Mouse (Mus musculus): Measurements from ENCODE around the gene Rufy1. TPM values are rescaled to one million over a fixed set of nuclear protein-coding genes. Genes with fewer than 3 reads are reported as not detected.
A peak's percentile ranks its signal among the peaks of the same experiment; 100 is the strongest.

Gene Rufy1
- polyA plus RNA-seq, 1 experiment: 13.9 TPM

GRCm38 (mm10) chr11:50431134-50432068, 476 bp upstream of the Rufy1 start:
- Histone ChIP-seq H3K36me3 (ENCODE audit: control insufficient read depth, insufficient read depth) (no peaks in the 10 kb centered on the region), H3ac (ENCODE audit: control insufficient read depth, insufficient read length) (peak overlapping the region; percentile 93), H3K4me3 (peak overlapping the region; percentile 50), H3K4me2 (ENCODE audit: low read depth) (peak overlapping the region; percentile 82), H3K79me2 (ENCODE audit: control insufficient read depth, insufficient read depth) (no peaks in the 10 kb centered on the region), H3K27me3 (ENCODE audit: control insufficient read depth, insufficient read depth, insufficient read length) (no peaks in the 10 kb centered on the region)
- TF ChIP-seq TCF12 (IDR thresholded peaks at IDR 0.05; ENCODE audit: insufficient read depth, poor library complexity, severe bottlenecking) (no peak), USF1 (IDR thresholded peaks at IDR 0.05; ENCODE audit: low read depth) (peak; percentile 92), POLR2AphosphoS2 (IDR thresholded peaks at IDR 0.05; ENCODE audit: insufficient read length, low read depth) (no peak), E2F4 (IDR thresholded peaks at IDR 0.05; ENCODE audit: insufficient read depth) (no peak)

DNA sequence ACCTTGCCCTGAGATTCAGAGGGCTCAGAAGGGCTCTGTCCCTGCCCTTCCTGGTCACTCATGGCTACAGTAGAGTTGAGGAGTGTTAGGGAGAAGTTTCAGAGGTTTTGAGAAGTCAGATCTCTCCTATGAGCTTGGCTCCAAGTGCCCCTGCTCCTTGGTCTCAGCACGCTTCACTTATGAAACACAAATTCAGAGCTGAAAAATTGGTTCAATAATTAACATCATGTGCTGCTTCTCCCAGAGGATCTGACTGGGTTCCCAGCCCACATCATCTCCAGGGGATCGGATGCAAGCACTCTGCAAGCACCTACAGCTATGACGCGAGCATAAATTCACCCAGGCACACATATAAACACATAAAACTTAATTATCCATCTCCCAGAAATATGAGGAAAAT, 4.9 kb downstream of the Rufy1 start:
- H3K36me3 ChIP-seq (ENCODE audit: control insufficient read depth, insufficient read depth): no peaks in the 10 kb centered on the region
- no peak overlapping the region for H3K4me2 ChIP-seq (ENCODE audit: low read depth)
- H3K4me3 ChIP-seq: no peak overlapping the region
- H3ac ChIP-seq (ENCODE audit: control insufficient read depth, insufficient read length): no peak overlapping the region
- H3K79me2 ChIP-seq (ENCODE audit: control insufficient read depth, insufficient read depth): peaks cover 9% of the 10 kb centered on the region
- no peaks in the 10 kb centered on the region for H3K27me3 ChIP-seq (ENCODE audit: control insufficient read depth, insufficient read depth, insufficient read length)
- no peak for TF ChIP-seq TCF3 (IDR thresholded peaks at IDR 0.05; ENCODE audit: insufficient read length, low read depth)
- no peak for TF ChIP-seq REST (IDR thresholded peaks at IDR 0.05; ENCODE audit: insufficient read depth, insufficient read length)
- TF ChIP-seq POLR2AphosphoS2 (IDR thresholded peaks at IDR 0.05; ENCODE audit: insufficient read length, low read depth): no peak
- no peak for TF ChIP-seq MAX (IDR thresholded peaks at IDR 0.05; ENCODE audit: low read depth)
- TF ChIP-seq CEBPB (IDR thresholded peaks at IDR 0.05; ENCODE audit: insufficient read depth, poor library complexity, severe bottlenecking): no peak
- no peak for TF ChIP-seq POLR2A (IDR thresholded peaks at IDR 0.05; ENCODE audit: insufficient read length, low read depth)
- no peak for TF ChIP-seq MYOG (IDR thresholded peaks at IDR 0.05; ENCODE audit: control insufficient read depth in 1 of 3, insufficient read depth in 1 of 3, insufficient read length in 2 of 3, low read depth in 2 of 3)
- no peak for TF ChIP-seq MYOD1 (IDR thresholded peaks at IDR 0.05; ENCODE audit: control insufficient read depth in 1 of 3, insufficient read length in 2 of 3, low read depth in 2 of 3)

GRCm38 (mm10) chr11:50421934-50422780, 8.8 kb downstream of the Rufy1 start:
- H3K36me3 ChIP-seq (ENCODE audit: control insufficient read depth, insufficient read depth): peaks cover 18% of the 10 kb centered on the region
- H3K4me2 ChIP-seq (ENCODE audit: low read depth): no peak overlapping the region
- H3ac ChIP-seq (ENCODE audit: control insufficient read depth, insufficient read length): no peak overlapping the region
- peaks cover 9% of the 10 kb centered on the region for H3K79me2 ChIP-seq (ENCODE audit: control insufficient read depth, insufficient read depth)
- TF ChIP-seq POLR2AphosphoS2 (IDR thresholded peaks at IDR 0.05; ENCODE audit: insufficient read length, low read depth): no peak
- TF ChIP-seq TCF12 (IDR thresholded peaks at IDR 0.05; ENCODE audit: insufficient read depth, poor library complexity, severe bottlenecking): no peak
- no peak for TF ChIP-seq TCF3 (IDR thresholded peaks at IDR 0.05; ENCODE audit: insufficient read length, low read depth)
- TF ChIP-seq MYOD1 (IDR thresholded peaks at IDR 0.05; ENCODE audit: control insufficient read depth in 1 of 3, insufficient read length in 2 of 3, low read depth in 2 of 3): no peak
- TF ChIP-seq MAX (IDR thresholded peaks at IDR 0.05; ENCODE audit: low read depth): no peak
- no peak for TF ChIP-seq MYOG (IDR thresholded peaks at IDR 0.05; ENCODE audit: control insufficient read depth in 1 of 3, insufficient read depth in 1 of 3, insufficient read length in 2 of 3, low read depth in 2 of 3)
- TF ChIP-seq SRF (IDR thresholded peaks at IDR 0.05; ENCODE audit: control insufficient read depth, insufficient read length, low read depth): no peak
- no peak for TF ChIP-seq USF1 (IDR thresholded peaks at IDR 0.05; ENCODE audit: low read depth)
- no peak for TF ChIP-seq E2F4 (IDR thresholded peaks at IDR 0.05; ENCODE audit: insufficient read depth)
- TF ChIP-seq REST (IDR thresholded peaks at IDR 0.05; ENCODE audit: insufficient read depth, insufficient read length): no peak
- TF ChIP-seq POLR2A (IDR thresholded peaks at IDR 0.05; ENCODE audit: insufficient read length, low read depth): no peak
- H3K27me3 ChIP-seq (ENCODE audit: control insufficient read depth, insufficient read depth, insufficient read length): no peaks in the 10 kb centered on the region
- no peak overlapping the region for H3K4me3 ChIP-seq

DNA sequence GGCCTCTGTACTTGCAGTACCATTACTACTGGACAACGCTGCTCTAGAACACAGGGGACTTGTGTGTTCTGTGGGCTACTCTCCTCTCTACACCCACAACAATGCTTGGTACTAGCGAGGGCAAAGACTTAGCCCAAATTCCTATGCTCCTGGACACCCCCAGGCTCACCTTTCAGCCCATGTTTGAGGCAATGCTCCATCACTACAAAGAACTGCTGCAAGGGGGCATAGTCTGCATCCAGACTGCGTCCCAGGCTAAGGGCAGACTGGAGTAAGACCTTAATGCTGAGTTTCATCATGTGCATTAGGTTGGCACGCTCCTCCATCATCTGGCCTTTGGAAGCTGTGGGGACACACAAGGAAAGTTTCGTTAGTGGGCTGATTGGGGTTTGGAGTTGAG, 9.5 kb downstream of the Rufy1 start:
- no peaks in the 10 kb centered on the region for H3K27me3 ChIP-seq (ENCODE audit: control insufficient read depth, insufficient read depth, insufficient read length)
- no peak overlapping the region for H3ac ChIP-seq (ENCODE audit: control insufficient read depth, insufficient read length)
- peaks cover 22% of the 10 kb centered on the region for H3K36me3 ChIP-seq (ENCODE audit: control insufficient read depth, insufficient read depth)
- no peak overlapping the region for H3K4me3 ChIP-seq
- peaks cover 9% of the 10 kb centered on the region for H3K79me2 ChIP-seq (ENCODE audit: control insufficient read depth, insufficient read depth)
- no peak overlapping the region for H3K4me2 ChIP-seq (ENCODE audit: low read depth)
- TF ChIP-seq TCF12 (IDR thresholded peaks at IDR 0.05; ENCODE audit: insufficient read depth, poor library complexity, severe bottlenecking) (no peak), REST (IDR thresholded peaks at IDR 0.05; ENCODE audit: insufficient read depth, insufficient read length) (no peak), MYOG (IDR thresholded peaks at IDR 0.05; ENCODE audit: control insufficient read depth in 1 of 3, insufficient read depth in 1 of 3, insufficient read length in 2 of 3, low read depth in 2 of 3) (no peak), MYOD1 (IDR thresholded peaks at IDR 0.05; ENCODE audit: control insufficient read depth in 1 of 3, insufficient read length in 2 of 3, low read depth in 2 of 3) (no peak), USF1 (IDR thresholded peaks at IDR 0.05; ENCODE audit: low read depth) (no peak), MAX (IDR thresholded peaks at IDR 0.05; ENCODE audit: low read depth) (no peak), CEBPB (IDR thresholded peaks at IDR 0.05; ENCODE audit: insufficient read depth, poor library complexity, severe bottlenecking) (no peak), TCF3 (IDR thresholded peaks at IDR 0.05; ENCODE audit: insufficient read length, low read depth) (no peak), E2F4 (IDR thresholded peaks at IDR 0.05; ENCODE audit: insufficient read depth) (no peak), POLR2A (IDR thresholded peaks at IDR 0.05; ENCODE audit: insufficient read length, low read depth) (no peak), SRF (IDR thresholded peaks at IDR 0.05; ENCODE audit: control insufficient read depth, insufficient read length, low read depth) (no peak), POLR2AphosphoS2 (IDR thresholded peaks at IDR 0.05; ENCODE audit: insufficient read length, low read depth) (no peak)

Measured in myocyte (in vitro differentiated cells).